Mouse (Mus musculus) layer of hippocampus, adult 9-11 months (tissue): ENCODE results near the gene Gna13.
A peak's percentile ranks its signal among the peaks of the same experiment; 100 is the strongest.

Experiments used
- DNase-seq: peaks from one replicate; pipeline ENCODE4 v3.0.0; 2022

Gene Gna13

GRCm38 (mm10) chr11:109425392-109426271 is 63.0 kb downstream of the Gna13 start, which contains the start of gene Amz2:
Amz2 (plus strand) TSS chr11:109425946.
- DNase-seq: peak; percentile 98

GRCm38 (mm10) chr11:109426272-109426586 is 63.6 kb downstream of the Gna13 start:
- DNase-seq: no peak

GRCm38 (mm10) chr11:109427353-109427752 is 64.7 kb downstream of the Gna13 start:
- DNase-seq: no peak

- DNase-seq: no peak
Observed at GRCm38 (mm10) chr11:109434233-109434798, 71.7 kb downstream of the Gna13 start.

- no peak for DNase-seq
Observed at GRCm38 (mm10) chr11:109436889-109437288, 74.3 kb downstream of the Gna13 start.

- DNase-seq: no peak
Observed at GRCm38 (mm10) chr11:109439209-109439608, 76.6 kb downstream of the Gna13 start.

GRCm38 (mm10) chr11:109439829-109440340 is 77.3 kb downstream of the Gna13 start:
- DNase-seq: peak; percentile 48

GRCm38 (mm10) chr11:109440641-109441040 is 78.0 kb downstream of the Gna13 start:
- no peak for DNase-seq

- no peak for DNase-seq
Observed at GRCm38 (mm10) chr11:109441119-109441518, 78.5 kb downstream of the Gna13 start.

- no peak for DNase-seq
Observed at GRCm38 (mm10) chr11:109442166-109442730, 79.6 kb downstream of the Gna13 start.

GRCm38 (mm10) chr11:109443468-109444263 is 81.0 kb downstream of the Gna13 start:
- no peak for DNase-seq

GRCm38 (mm10) chr11:109444600-109444999 is 82.0 kb downstream of the Gna13 start:
- no peak for DNase-seq

GRCm38 (mm10) chr11:109445438-109446035 is 82.9 kb downstream of the Gna13 start:
- DNase-seq: no peak
